Mouse (Mus musculus): ENCODE measurements around the gene Myo9a. TPM values are rescaled to one million over a fixed set of nuclear protein-coding genes. Genes with fewer than 3 reads are reported as not detected.

The Myo9a gene
- polyA plus RNA-seq, 1 experiment, result 7.5 TPM

DNA sequence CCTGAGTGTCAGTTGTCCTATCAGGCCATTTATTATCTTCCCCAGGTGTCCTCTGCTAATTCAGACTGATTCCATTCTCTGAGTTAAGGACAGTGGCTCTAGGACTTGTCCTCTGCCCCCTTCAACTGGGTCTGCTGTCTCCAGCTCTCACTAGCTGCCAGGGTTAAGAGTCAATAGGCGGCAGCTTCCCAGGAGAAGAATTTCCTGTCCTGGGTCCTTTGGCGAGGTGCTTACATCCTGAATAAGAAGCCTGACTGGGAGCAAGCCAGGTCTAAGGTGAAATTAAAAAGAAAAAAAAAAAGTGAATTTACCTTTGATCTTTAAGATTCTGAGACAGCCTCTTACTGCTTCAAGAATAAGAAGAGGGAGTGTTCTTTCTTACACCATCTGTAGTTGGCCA lies 189.0 kb downstream of the Myo9a start:
- Histone ChIP-seq H3K4me3 (replicated peaks; ENCODE audit: control insufficient read depth, low read depth, low read length) (no peak overlapping the region), H3K4me1 (ENCODE audit: control insufficient read depth, insufficient read depth, low read length) (peaks cover 1% of the 10 kb centered on the region; the same call in 1 of the 2 replicates), H3K27ac (ENCODE audit: control insufficient read depth, insufficient read depth, low read depth, low read length, poor library complexity) (no peak overlapping the region)
- TF ChIP-seq CTCF (IDR thresholded peaks at IDR 0.05; ENCODE audit: control insufficient read depth, insufficient read depth, low read length), result no peak
- TF ChIP-seq POLR2A (IDR thresholded peaks at IDR 0.05; ENCODE audit: borderline replicate concordance, control insufficient read depth, low read depth, low read length), result no peak
- WGBS, result 63% methylated on average over 2 of the region's 2 CpGs

DNA sequence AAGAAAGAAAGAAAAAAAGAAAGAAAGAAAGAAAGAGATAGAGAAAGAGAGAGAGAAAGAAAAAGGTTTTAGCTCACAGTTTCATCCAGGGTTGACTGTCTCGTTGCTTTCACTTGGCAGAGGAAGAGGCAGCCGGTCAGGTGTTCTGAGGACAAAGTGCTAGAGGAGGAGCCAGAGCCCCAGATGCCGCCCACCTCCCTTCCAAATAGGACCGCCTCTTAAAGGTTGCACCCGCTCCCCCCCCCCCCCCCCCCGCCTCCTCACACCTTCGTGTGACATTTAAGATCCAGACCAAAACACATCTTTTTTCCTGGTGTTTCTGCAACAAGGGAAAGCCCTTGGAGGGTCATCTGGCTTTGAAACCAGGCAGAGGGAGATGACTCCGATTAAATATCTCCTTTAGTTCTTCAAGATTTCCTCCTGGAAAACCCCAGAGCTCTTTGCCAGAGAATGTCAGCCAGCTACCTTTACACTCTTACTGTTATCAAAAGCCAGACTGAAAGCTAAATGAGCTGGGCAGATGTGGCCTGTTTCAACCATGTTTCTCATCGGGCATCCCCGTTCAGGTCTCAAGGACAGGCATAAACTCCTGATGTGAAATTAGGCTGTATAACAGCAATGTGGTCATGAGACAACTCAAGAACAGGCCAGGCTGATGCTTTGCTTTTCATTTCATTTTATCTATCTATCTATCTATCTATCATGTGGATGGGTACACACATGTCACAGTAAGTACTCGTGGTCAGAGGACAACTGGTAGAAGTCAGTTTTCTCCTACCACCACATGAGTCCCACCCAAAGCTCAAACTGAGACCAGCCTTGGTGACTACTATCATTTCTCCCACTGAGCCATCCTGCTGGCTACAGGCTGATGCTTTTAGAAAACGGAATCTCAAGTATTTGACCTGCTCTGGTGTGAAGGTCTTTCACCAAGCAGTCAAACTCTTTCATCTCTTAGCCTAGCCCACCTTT lies 190.5 kb downstream of the Myo9a start:
- Histone ChIP-seq H3K4me1 (ENCODE audit: control insufficient read depth, insufficient read depth, low read length) (peaks cover 1% of the 10 kb centered on the region; the same call in 1 of the 2 replicates), H3K27ac (ENCODE audit: control insufficient read depth, insufficient read depth, low read depth, low read length, poor library complexity) (no peak overlapping the region), H3K4me3 (replicated peaks; ENCODE audit: control insufficient read depth, low read depth, low read length) (no peak overlapping the region)
- TF ChIP-seq POLR2A (IDR thresholded peaks at IDR 0.05; ENCODE audit: borderline replicate concordance, control insufficient read depth, low read depth, low read length) (no peak), CTCF (IDR thresholded peaks at IDR 0.05; ENCODE audit: control insufficient read depth, insufficient read depth, low read length) (no peak)
- WGBS, result 64% methylated on average over 12 of the region's 12 CpGs

DNA sequence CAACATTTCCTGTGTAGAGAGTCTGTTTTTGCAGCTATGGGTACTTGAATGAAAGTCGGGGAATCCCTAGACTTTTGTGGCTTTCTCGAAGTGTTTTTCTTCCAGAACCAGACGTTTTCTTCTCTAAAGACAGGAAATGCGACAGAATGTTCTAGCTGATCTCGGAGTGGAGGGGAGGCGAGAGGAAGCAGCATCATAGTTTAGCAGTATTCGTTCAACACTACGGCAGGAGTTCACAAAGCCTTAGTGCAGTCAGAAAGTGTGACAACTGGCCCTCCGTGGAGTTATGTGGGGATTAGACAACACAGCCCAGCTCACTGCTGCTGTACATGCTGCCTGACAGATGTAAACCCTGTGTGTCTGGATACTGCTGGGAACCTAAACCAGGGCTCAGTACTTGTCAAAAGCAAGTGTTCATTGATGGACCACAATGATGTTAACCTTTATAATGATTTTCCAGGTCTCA lies 191.2 kb downstream of the Myo9a start:
- no peak overlapping the region for H3K27ac ChIP-seq (ENCODE audit: control insufficient read depth, insufficient read depth, low read depth, low read length, poor library complexity)
- H3K4me3 ChIP-seq (replicated peaks; ENCODE audit: control insufficient read depth, low read depth, low read length), result no peak overlapping the region
- TF ChIP-seq POLR2A (IDR thresholded peaks at IDR 0.05; ENCODE audit: borderline replicate concordance, control insufficient read depth, low read depth, low read length) (no peak), CTCF (IDR thresholded peaks at IDR 0.05; ENCODE audit: control insufficient read depth, insufficient read depth, low read length) (no peak)
- 3% methylated on average over 9 of the region's 9 CpGs for WGBS
- H3K4me1 ChIP-seq (ENCODE audit: control insufficient read depth, insufficient read depth, low read length), result peaks cover 1% of the 10 kb centered on the region; the same call in 1 of the 2 replicates

DNA sequence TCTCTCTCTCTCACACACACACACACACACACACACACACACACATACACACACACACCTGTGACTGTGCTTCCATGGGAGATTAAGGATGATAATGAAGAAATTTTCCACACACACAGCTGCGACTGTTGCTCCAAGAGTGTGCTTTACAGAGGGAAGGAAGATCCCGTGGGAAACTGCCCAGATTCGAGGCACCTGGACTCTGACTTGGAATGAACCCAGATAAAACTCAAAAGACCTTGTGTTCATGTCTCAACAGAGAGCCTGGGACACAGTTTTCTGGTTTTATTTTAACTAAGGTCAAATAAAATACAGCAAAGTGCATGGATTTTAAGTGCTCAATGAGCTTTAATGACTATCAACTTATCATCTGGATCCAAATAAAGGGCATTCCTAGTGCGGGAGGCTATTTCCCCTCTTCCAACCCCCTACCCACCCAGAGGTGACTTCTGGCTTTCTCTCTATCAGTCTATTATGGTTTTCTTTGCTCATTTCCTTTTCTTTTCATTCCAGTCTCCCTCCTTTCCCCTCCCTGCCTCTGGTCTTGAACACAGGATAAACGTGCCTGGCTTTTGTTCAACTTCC lies 191.9 kb downstream of the Myo9a start:
- peaks cover 1% of the 10 kb centered on the region; the same call in 1 of the 2 replicates for H3K4me1 ChIP-seq (ENCODE audit: control insufficient read depth, insufficient read depth, low read length)
- 57% methylated on average over 5 of the region's 5 CpGs for whole genome bisulfite sequencing
- no peak for TF ChIP-seq CTCF (IDR thresholded peaks at IDR 0.05; ENCODE audit: control insufficient read depth, insufficient read depth, low read length)
- TF ChIP-seq POLR2A (IDR thresholded peaks at IDR 0.05; ENCODE audit: borderline replicate concordance, control insufficient read depth, low read depth, low read length), result no peak
- H3K27ac ChIP-seq (ENCODE audit: control insufficient read depth, insufficient read depth, low read depth, low read length, poor library complexity), result no peak overlapping the region
- H3K4me3 ChIP-seq (replicated peaks; ENCODE audit: control insufficient read depth, low read depth, low read length), result no peak overlapping the region

DNA sequence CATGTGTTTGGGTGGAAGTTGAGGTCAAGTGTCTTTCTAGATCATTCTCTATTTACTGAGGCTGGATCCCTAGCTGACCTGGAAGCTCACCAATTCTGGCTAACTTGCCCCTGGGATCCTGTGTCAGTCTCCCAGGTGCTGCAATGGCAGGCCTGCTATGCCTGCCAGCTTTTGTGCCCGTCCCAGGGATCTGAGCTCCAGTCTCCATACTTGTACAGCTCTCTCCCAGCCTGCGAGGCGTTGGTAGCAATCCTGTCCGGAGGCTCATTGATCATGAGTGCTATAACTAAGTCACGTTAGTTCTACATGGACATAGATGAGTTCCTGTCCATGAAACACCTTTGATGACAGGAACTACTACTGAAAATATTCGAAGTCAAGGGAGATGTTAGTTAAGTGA lies 193.1 kb downstream of the Myo9a start:
- TF ChIP-seq CTCF (IDR thresholded peaks at IDR 0.05; ENCODE audit: control insufficient read depth, insufficient read depth, low read length), result no peak
- no peak for TF ChIP-seq POLR2A (IDR thresholded peaks at IDR 0.05; ENCODE audit: borderline replicate concordance, control insufficient read depth, low read depth, low read length)
- WGBS, result 80% methylated on average over 6 of the region's 6 CpGs
- peaks cover 1% of the 10 kb centered on the region; the same call in 1 of the 2 replicates for H3K4me1 ChIP-seq (ENCODE audit: control insufficient read depth, insufficient read depth, low read length)
- no peak overlapping the region for H3K4me3 ChIP-seq (replicated peaks; ENCODE audit: control insufficient read depth, low read depth, low read length)
- H3K27ac ChIP-seq (ENCODE audit: control insufficient read depth, insufficient read depth, low read depth, low read length, poor library complexity), result no peak overlapping the region

DNA sequence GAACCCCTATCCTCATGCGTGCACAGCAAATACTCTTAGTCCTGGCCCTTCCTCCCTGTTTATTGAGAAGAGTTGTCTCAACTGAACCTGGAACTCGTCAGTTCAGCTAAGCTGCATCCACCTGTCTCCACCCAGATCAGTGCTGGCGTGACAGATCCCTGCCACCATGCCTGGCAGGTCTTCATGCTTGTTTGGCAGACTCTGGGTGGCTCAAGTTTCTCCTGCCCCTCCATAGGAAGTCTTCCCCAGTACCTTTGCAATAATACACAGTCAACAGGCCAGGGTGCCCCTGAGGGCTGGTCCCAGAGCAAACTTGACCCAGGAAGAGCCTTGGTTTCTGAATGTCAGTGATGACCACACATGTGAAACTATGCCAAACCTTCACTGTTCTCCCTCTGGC lies 194.5 kb downstream of the Myo9a start:
- 60% methylated on average over 3 of the region's 3 CpGs for WGBS
- TF ChIP-seq CTCF (IDR thresholded peaks at IDR 0.05; ENCODE audit: control insufficient read depth, insufficient read depth, low read length) (no peak), POLR2A (IDR thresholded peaks at IDR 0.05; ENCODE audit: borderline replicate concordance, control insufficient read depth, low read depth, low read length) (no peak)

DNA sequence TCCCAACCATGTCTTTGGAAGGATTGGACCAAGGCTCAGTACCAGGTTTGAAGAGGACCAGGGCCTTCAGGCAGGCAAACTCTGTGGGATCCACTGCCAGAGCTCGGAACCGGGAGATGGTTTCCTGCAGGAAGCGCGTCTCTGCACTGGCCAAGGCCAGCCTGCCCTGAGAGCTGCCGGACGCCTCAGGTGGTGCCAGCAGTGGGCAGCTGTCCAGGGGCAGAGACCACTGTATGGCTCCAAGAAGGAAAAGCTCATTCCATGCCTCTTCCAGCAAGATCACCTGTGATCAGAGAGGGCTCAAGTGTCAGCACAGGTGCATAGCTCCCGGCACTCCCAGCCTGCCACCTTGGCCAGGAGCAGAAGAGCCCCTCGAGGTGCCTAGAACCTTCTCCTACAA lies 196.6 kb downstream of the Myo9a start:
- TF ChIP-seq CTCF (IDR thresholded peaks at IDR 0.05; ENCODE audit: control insufficient read depth, insufficient read depth, low read length) (no peak), POLR2A (IDR thresholded peaks at IDR 0.05; ENCODE audit: borderline replicate concordance, control insufficient read depth, low read depth, low read length) (no peak)
- no peak overlapping the region for H3K4me3 ChIP-seq (replicated peaks; ENCODE audit: control insufficient read depth, low read depth, low read length)
- no peaks in the 10 kb centered on the region for H3K4me1 ChIP-seq (ENCODE audit: control insufficient read depth, insufficient read depth, low read length)
- WGBS, result 82% methylated on average over 8 of the region's 8 CpGs
- no peak overlapping the region for H3K27ac ChIP-seq (ENCODE audit: control insufficient read depth, insufficient read depth, low read depth, low read length, poor library complexity)

More for the DNA sequence above, 194.5 kb downstream of the Myo9a start:
- peaks cover 1% of the 10 kb centered on the region; the same call in 1 of the 2 replicates for H3K4me1 ChIP-seq (ENCODE audit: control insufficient read depth, insufficient read depth, low read length)
- H3K27ac ChIP-seq (ENCODE audit: control insufficient read depth, insufficient read depth, low read depth, low read length, poor library complexity), result no peak overlapping the region
- H3K4me3 ChIP-seq (replicated peaks; ENCODE audit: control insufficient read depth, low read depth, low read length), result no peak overlapping the region

DNA sequence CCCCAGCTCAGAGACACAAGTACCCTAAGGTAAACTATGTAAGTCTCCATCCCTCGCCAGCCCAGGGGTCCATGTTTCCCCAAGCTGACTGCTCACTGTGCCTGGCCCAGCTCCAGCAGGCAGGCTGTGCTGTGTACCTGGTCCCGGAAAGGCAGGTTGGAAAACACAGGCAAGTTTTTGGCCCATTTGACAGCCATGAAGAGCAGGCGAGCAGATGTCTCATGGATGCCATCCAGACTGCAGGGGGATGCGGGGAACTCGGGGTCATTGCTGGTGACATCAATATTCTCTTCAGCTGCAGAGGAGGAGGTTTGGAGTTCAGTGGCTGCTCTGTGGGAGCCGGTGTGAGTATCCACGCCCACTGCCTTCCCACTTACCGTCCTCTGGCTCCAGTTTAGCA lies 197.5 kb downstream of the Myo9a start:
- no peak overlapping the region for H3K27ac ChIP-seq (ENCODE audit: control insufficient read depth, insufficient read depth, low read depth, low read length, poor library complexity)
- H3K4me1 ChIP-seq (ENCODE audit: control insufficient read depth, insufficient read depth, low read length), result no peaks in the 10 kb centered on the region
- no peak overlapping the region for H3K4me3 ChIP-seq (replicated peaks; ENCODE audit: control insufficient read depth, low read depth, low read length)
- no peak for TF ChIP-seq POLR2A (IDR thresholded peaks at IDR 0.05; ENCODE audit: borderline replicate concordance, control insufficient read depth, low read depth, low read length)
- TF ChIP-seq CTCF (IDR thresholded peaks at IDR 0.05; ENCODE audit: control insufficient read depth, insufficient read depth, low read length), result no peak
- 88% methylated on average over 8 of the region's 8 CpGs for WGBS

All from bone marrow, adult 2 months (tissue).